Mouse (Mus musculus) kidney, adult 2 months (tissue): Measurements from ENCODE around the gene Mok. TPM values are rescaled to one million over a fixed set of nuclear protein-coding genes. Genes with fewer than 3 reads are reported as not detected.

ENCODE experiments used
- DNase-seq: peaks from one replicate; pipeline ENCODE4 v3.0.0; 2021
- H3K27ac ChIP-seq: fragments of 200-500 bp; 2 replicates; pipeline ENCODE4 v1.5.1; 2012; ENCODE audit warnings: low read depth, low read length, control low read depth, inconsistent platforms; ENCODE audit not compliant: insufficient read depth
- H3K27me3 ChIP-seq: fragments of 200-500 bp; replicated peaks from 2 replicates; pipeline ENCODE4 v1.6.1; 2012; ENCODE audit warnings: mild to moderate bottlenecking, moderate library complexity, low read length, inconsistent platforms; ENCODE audit not compliant: control insufficient read depth, insufficient read depth
- H3K36me3 ChIP-seq: fragments of 200-500 bp; 2 replicates; pipeline ENCODE4 v1.6.1; 2012; ENCODE audit warnings: mild to moderate bottlenecking, moderate library complexity, low read length, inconsistent platforms; ENCODE audit not compliant: control insufficient read depth, insufficient read depth
- H3K4me1 ChIP-seq: fragments of 200-500 bp; 2 replicates; pipeline ENCODE4 v1.6.1; 2011; ENCODE audit warnings: low read length; ENCODE audit not compliant: control insufficient read depth, insufficient read depth
- H3K4me3 ChIP-seq: fragments of 200-500 bp; 2 replicates; pipeline ENCODE4 v1.5.1; 2011; ENCODE audit warnings: mild to moderate bottlenecking, low read depth, low read length, control low read depth; ENCODE audit not compliant: insufficient read depth
- CTCF ChIP-seq: fragments of 200-500 bp; conservative IDR thresholded peaks from 2 replicates; pipeline ENCODE4 v1.5.1; 2011; ENCODE audit warnings: low read depth, mild to moderate bottlenecking, control low read depth, low read length, moderate library complexity, mixed read lengths; ENCODE audit not compliant: insufficient read depth, insufficient read length
- POLR2A ChIP-seq: fragments of 200-500 bp; IDR thresholded peaks from one replicate; pipeline ENCODE4 v1.6.1; 2011; ENCODE audit warnings: low read depth, low read length, control low read depth
- WGBS: fragments of 180-500 bp; shearing (Covaris S2); methylation state at CpG from one replicate; pipeline ENCODE4 v1.1.7; 2018; 5-methylcytosine and 5-hydroxymethylcytosine counted together
- polyA plus RNA-seq: library from polyadenylated mRNA; depleted of rRNA; stranded (reverse); fragments of >200 nt; gene quantifications from 2 replicates; pipeline ENCODE4 v1.2.3, GENCODE M21; 2012

Gene Mok
- polyA plus RNA-seq, 1 experiment: 9.8 TPM

DNA sequence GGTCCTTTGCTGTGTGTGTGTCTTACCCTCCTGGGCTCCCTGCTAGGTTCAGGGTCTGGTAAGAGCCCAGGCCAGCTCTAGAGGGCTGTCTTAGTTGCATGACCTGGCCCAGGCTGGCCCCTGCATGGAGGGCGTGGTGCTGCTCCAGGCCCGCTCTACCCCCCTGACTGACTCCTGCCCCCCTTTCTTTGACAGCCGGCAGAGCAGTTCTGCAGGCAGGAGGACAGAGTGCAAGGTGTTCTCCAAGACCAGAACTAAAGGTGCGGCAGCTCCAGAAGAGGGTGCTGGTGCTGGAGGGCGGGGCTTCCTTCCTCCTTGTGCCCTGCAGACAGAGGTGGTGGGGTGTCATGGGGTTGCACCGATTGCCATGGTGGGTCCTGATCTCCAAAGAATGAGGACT is 44.0 kb downstream of the Mok start:
- peak overlapping the region; percentile 57; the same call in 1 of the 2 replicates for H3K27ac ChIP-seq
- peaks cover 25% of the 10 kb centered on the region for H3K4me1 ChIP-seq
- TF ChIP-seq CTCF (no peak), POLR2A (no peak)
- no peak overlapping the region for H3K4me3 ChIP-seq
- no peaks in the 10 kb centered on the region for H3K27me3 ChIP-seq
- 51% methylated on average over 6 of the region's 6 CpGs for WGBS
- H3K36me3 ChIP-seq: no peaks in the 10 kb centered on the region
- peak; percentile 33 for DNase-seq

DNA sequence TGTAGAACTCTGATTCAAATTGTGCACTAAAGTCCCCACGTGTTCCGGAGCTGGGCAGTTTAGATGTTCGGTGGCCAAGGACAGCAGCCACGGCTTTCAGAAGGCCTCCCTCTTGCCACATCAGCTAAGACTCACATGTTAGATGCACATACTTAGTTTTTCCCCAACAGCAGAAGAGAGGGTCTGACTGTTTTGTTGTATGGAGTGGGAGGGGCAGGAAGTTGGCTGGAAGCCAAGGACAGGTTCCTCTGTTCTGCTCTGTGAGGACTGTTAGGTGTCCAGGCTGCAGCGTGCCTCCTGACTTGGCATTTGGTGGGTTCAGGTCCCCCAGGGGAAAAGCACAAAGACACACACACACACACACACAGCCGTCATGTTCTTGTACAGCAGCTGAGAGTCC is 45.7 kb downstream of the Mok start:
- DNase-seq: no peak
- Histone ChIP-seq H3K4me3 (no peak overlapping the region), H3K27ac (no peak overlapping the region), H3K36me3 (no peaks in the 10 kb centered on the region), H3K27me3 (no peaks in the 10 kb centered on the region), H3K4me1 (peaks cover 38% of the 10 kb centered on the region)
- WGBS: 62% methylated on average over 6 of the region's 6 CpGs
- no peak for TF ChIP-seq POLR2A
- TF ChIP-seq CTCF: no peak

- H3K4me3 ChIP-seq: no peak overlapping the region
- no peak for TF ChIP-seq CTCF
- no peak for TF ChIP-seq POLR2A
- no peaks in the 10 kb centered on the region for H3K36me3 ChIP-seq
- H3K27me3 ChIP-seq: no peaks in the 10 kb centered on the region
- peak overlapping the region; percentile 33 for H3K27ac ChIP-seq
- DNase-seq: peak; percentile 59
- H3K4me1 ChIP-seq: peaks cover 20% of the 10 kb centered on the region
- 46% methylated on average over 8 of the region's 8 CpGs for WGBS
Measured at GRCm38 (mm10) chr12:110791026-110791425, 49.7 kb downstream of the Mok start.

DNA sequence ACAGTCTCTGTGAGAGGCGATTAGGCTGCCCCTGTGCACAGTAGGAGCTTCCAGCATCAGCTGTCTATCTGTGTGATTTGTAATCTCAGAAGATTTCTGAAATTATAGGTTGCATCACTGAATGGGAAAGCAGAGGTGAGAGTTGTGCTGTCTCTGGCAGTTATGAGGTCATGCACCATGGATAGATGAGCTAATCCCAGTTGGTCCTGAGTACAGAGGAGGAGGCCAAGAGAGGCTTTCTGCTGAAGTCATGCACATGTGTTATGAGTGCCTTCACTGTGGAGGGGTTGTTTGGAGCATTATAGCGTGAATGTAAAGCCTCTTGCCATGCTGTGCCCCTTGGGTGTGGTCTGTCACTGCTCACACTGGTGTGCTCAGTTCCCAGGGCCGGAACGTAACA is 50.2 kb downstream of the Mok start:
- TF ChIP-seq POLR2A: no peak
- TF ChIP-seq CTCF: no peak
- Histone ChIP-seq H3K36me3 (no peaks in the 10 kb centered on the region), H3K27me3 (no peaks in the 10 kb centered on the region), H3K4me1 (peaks cover 20% of the 10 kb centered on the region), H3K4me3 (no peak overlapping the region), H3K27ac (peak overlapping the region; percentile 33)
- 75% methylated on average over 4 of the region's 4 CpGs for WGBS
- no peak for DNase-seq

DNA sequence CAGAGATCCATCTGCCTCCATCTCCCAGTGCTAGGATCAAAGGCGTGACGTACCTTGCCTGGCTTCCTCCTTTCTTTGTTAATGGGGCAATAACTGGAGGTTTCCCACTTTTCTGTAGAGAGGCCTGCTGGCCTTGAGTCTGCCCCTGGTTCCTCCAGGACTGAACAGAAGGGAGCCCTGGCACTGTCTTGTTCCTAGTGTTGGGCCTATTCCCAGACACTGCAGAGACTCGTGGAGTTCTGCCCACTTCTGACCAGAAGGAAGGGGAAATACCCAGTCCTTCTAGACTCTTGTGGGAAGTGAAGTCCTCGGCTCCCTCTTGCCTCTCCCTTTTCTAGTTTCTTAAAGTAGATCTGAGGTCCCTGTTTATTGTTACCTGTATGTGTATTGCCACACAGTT is 54.5 kb downstream of the Mok start:
- H3K4me1 ChIP-seq: peaks cover 14% of the 10 kb centered on the region
- TF ChIP-seq POLR2A (no peak), CTCF (no peak)
- no peaks in the 10 kb centered on the region for H3K36me3 ChIP-seq
- 68% methylated on average over 4 of the region's 4 CpGs for WGBS
- H3K27ac ChIP-seq: no peak overlapping the region
- no peaks in the 10 kb centered on the region for H3K27me3 ChIP-seq
- no peak overlapping the region for H3K4me3 ChIP-seq
- DNase-seq: no peak

GRCm38 (mm10) chr12:110784211-110784610 is 56.5 kb downstream of the Mok start:
- no peak overlapping the region for H3K4me3 ChIP-seq
- TF ChIP-seq POLR2A (no peak), CTCF (no peak)
- no peaks in the 10 kb centered on the region for H3K36me3 ChIP-seq
- DNase-seq: no peak
- 80% methylated on average over 2 of the region's 2 CpGs for WGBS
- peaks cover 4% of the 10 kb centered on the region; the same call in 1 of the 2 replicates for H3K4me1 ChIP-seq
- H3K27ac ChIP-seq: no peak overlapping the region
- H3K27me3 ChIP-seq: no peaks in the 10 kb centered on the region

- 91% methylated on average over 1 of the region's 1 CpGs for WGBS
- TF ChIP-seq CTCF (no peak), POLR2A (no peak)
- peaks cover 4% of the 10 kb centered on the region; the same call in 1 of the 2 replicates for H3K4me1 ChIP-seq
- no peak for DNase-seq
- no peaks in the 10 kb centered on the region for H3K27me3 ChIP-seq
- H3K27ac ChIP-seq: no peak overlapping the region
- no peak overlapping the region for H3K4me3 ChIP-seq
- no peaks in the 10 kb centered on the region for H3K36me3 ChIP-seq
Measured at GRCm38 (mm10) chr12:110782278-110782677, 58.5 kb downstream of the Mok start.

DNA sequence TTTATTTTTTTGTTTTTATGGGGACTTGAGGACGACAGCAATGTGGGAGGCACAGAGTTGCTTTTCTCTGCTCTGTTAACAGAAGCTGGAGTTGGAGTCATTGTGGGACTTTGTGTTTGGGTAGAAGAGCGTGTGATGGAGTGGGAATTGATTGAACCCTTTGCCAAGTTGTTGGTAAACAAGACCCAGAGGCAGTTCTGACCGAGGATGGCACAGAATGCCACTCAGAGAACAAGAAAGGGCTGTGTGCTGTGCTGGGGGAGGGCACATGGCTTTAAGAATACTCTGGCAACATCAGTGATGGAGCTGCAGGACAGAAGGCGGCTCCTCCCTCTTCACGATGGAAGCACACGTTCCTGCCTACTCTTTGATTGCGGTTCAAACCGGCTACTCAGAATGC is 59.6 kb downstream of the Mok start:
- Histone ChIP-seq H3K4me3 (no peak overlapping the region), H3K27ac (no peak overlapping the region), H3K4me1 (peaks cover 5% of the 10 kb centered on the region; the same call in 1 of the 2 replicates), H3K27me3 (no peaks in the 10 kb centered on the region), H3K36me3 (no peaks in the 10 kb centered on the region)
- TF ChIP-seq CTCF: no peak
- TF ChIP-seq POLR2A: no peak
- no peak for DNase-seq
- WGBS: 61% methylated on average over 8 of the region's 8 CpGs
